Mouse (Mus musculus) G1E (cell line): ENCODE results near the gene Gm11985. TPM values are rescaled to one million over a fixed set of nuclear protein-coding genes. Genes with fewer than 3 reads are reported as not detected.
A peak's percentile ranks its signal among the peaks of the same experiment; 100 is the strongest.

Experiments
- ATAC-seq: 2 replicates; pipeline ENCODE4 v1.8.0; 2016; ENCODE audit warnings: mild to moderate bottlenecking; ENCODE audit not compliant: insufficient number of reproducible peaks, poor library complexity, low FRiP score, severe bottlenecking; ENCODE audit errors: extremely low read depth
- DNase-seq: peaks from one replicate; pipeline ENCODE4 v3.0.0; 2012; ENCODE audit warnings: low spot score
- H3K27me3 ChIP-seq: 2 replicates; pipeline ENCODE4 v1.6.1; 2012; ENCODE audit warnings: mild to moderate bottlenecking, low read length, inconsistent platforms; ENCODE audit not compliant: insufficient read depth
- H3K36me3 ChIP-seq: replicated peaks from 2 replicates; pipeline ENCODE3; 2012; ENCODE audit warnings: mild to moderate bottlenecking, inconsistent platforms
- H3K4me1 ChIP-seq: 2 replicates; pipeline ENCODE4 v1.6.1; 2012; ENCODE audit warnings: low read depth, low read length, inconsistent platforms, mixed read lengths; ENCODE audit not compliant: insufficient read depth
- H3K4me3 ChIP-seq: 2 replicates; pipeline ENCODE4 v1.5.1; 2012; ENCODE audit warnings: low read depth, mild to moderate bottlenecking, inconsistent platforms, low read length, moderate library complexity, mixed read lengths
- H3K9me3 ChIP-seq: replicated peaks from 2 replicates; pipeline ENCODE4 v1.6.1; 2012; ENCODE audit warnings: inconsistent platforms
- CTCF ChIP-seq: IDR thresholded peaks from 2 replicates; pipeline ENCODE4 v1.5.1; 2012; ENCODE audit warnings: low read depth, low read length, inconsistent platforms, mixed read lengths
- GATA1 ChIP-seq: IDR thresholded peaks from 2 replicates; pipeline ENCODE4 v1.6.1; 2012; ENCODE audit warnings: borderline replicate concordance, low read length, inconsistent platforms, mixed read lengths
- GATA2 ChIP-seq: IDR thresholded peaks from 2 replicates; pipeline ENCODE4 v1.6.1; 2012; ENCODE audit warnings: low read depth, low read length, inconsistent platforms, borderline replicate concordance
- POLR2AphosphoS5 ChIP-seq: IDR thresholded peaks from 2 replicates; pipeline ENCODE4 v1.6.1; 2012; ENCODE audit warnings: low read depth, low read length, inconsistent platforms; ENCODE audit not compliant: insufficient replicate concordance
- TAL1 ChIP-seq: conservative IDR thresholded peaks from 2 replicates; pipeline ENCODE4 v1.6.1; 2012; ENCODE audit warnings: low read depth, low read length, inconsistent platforms, mixed read lengths
- polyA plus RNA-seq: library from polyadenylated mRNA; stranded (reverse); fragments of >175 nt; gene quantifications from 2 replicates; pipeline ENCODE4 v1.2.3, GENCODE M21; 2012
- total RNA-seq, 2 experiments: library from RNA; stranded (forward) in 1 of 2; stranded (reverse) in 1 of 2; fragments of 200-1000 nt in 1 of 2; fragments of >200 nt in 1 of 2; fragmentation: Nextera tagmentation in 1 of 2; gene quantifications; 2 replicates each; pipeline ENCODE4 v1.2.3; 2014 to 2017

Gm11985 gene
- total and polyA plus RNA-seq, 3 experiments, result 0.11 TPM; not detected in 2

- TF ChIP-seq CTCF, result no peak
- no peak for TF ChIP-seq TAL1
- Histone ChIP-seq H3K27me3 (no peaks in the 10 kb centered on the region), H3K36me3 (no peaks in the 10 kb centered on the region), H3K9me3 (peaks cover 17% of the 10 kb centered on the region), H3K4me3 (no peak overlapping the region), H3K4me1 (no peaks in the 10 kb centered on the region)
- no peak for ATAC-seq
- no peak for DNase-seq
These were observed 25.9 kb upstream of the Gm11985 start for GRCm38 (mm10) chr11:7214342-7214660.

- no peak for ATAC-seq
- Histone ChIP-seq H3K9me3 (peaks cover 21% of the 10 kb centered on the region), H3K4me3 (no peak within 1 kb of the TSS; the same call in 1 of the 2 replicates), H3K4me1 (no peaks in the 10 kb centered on the region), H3K36me3 (no peaks in the 10 kb centered on the region), H3K27me3 (no peaks in the 10 kb centered on the region)
- no peak for DNase-seq
- TF ChIP-seq GATA2 (no peak), POLR2AphosphoS5 (no peak), CTCF (no peak), GATA1 (no peak), TAL1 (no peak)
These were observed 25.4 kb upstream of the Gm11985 start, which contains the start of gene Igfbp3 for GRCm38 (mm10) chr11:7213501-7214341. Gene Igfbp3, minus strand, starts transcription at chr11:7213923.

GRCm38 (mm10) chr11:7213161-7213500, 24.8 kb upstream of the Gm11985 start:
- TF ChIP-seq POLR2AphosphoS5 (no peak), GATA1 (no peak), TAL1 (no peak), GATA2 (no peak), CTCF (no peak)
- DNase-seq (no peak), ATAC-seq (no peak)
- Histone ChIP-seq H3K4me3 (no peak overlapping the region; the same call in 1 of the 2 replicates), H3K4me1 (no peaks in the 10 kb centered on the region), H3K27me3 (no peaks in the 10 kb centered on the region), H3K9me3 (peaks cover 23% of the 10 kb centered on the region), H3K36me3 (no peaks in the 10 kb centered on the region)

- no peak overlapping the region for H3K4me3 ChIP-seq
- DNase-seq, result no peak
- H3K4me1 ChIP-seq, result no peaks in the 10 kb centered on the region
- no peak for ATAC-seq
- H3K27me3 ChIP-seq, result no peaks in the 10 kb centered on the region
- TF ChIP-seq TAL1 (no peak), GATA2 (no peak), CTCF (no peak), POLR2AphosphoS5 (no peak), GATA1 (no peak)
- no peaks in the 10 kb centered on the region for H3K36me3 ChIP-seq
- H3K9me3 ChIP-seq, result peaks cover 24% of the 10 kb centered on the region
These were observed 23.9 kb upstream of the Gm11985 start for GRCm38 (mm10) chr11:7212126-7212798.

GRCm38 (mm10) chr11:7211211-7211610, 22.8 kb upstream of the Gm11985 start:
- Histone ChIP-seq H3K27me3 (no peaks in the 10 kb centered on the region), H3K4me1 (no peaks in the 10 kb centered on the region), H3K4me3 (no peak overlapping the region), H3K36me3 (no peaks in the 10 kb centered on the region), H3K9me3 (peaks cover 24% of the 10 kb centered on the region)
- ATAC-seq, result no peak
- DNase-seq, result no peak
- TF ChIP-seq CTCF, result no peak
- no peak for TF ChIP-seq POLR2AphosphoS5
- no peak for TF ChIP-seq GATA2
- TF ChIP-seq GATA1, result no peak
- TF ChIP-seq TAL1, result no peak

GRCm38 (mm10) chr11:7210343-7210742, 22.0 kb upstream of the Gm11985 start:
- H3K4me3 ChIP-seq, result no peak overlapping the region
- peaks cover 25% of the 10 kb centered on the region for H3K9me3 ChIP-seq
- H3K4me1 ChIP-seq, result no peaks in the 10 kb centered on the region
- TF ChIP-seq GATA2, result no peak
- TF ChIP-seq TAL1, result no peak
- TF ChIP-seq POLR2AphosphoS5, result no peak
- 0 out of 2 replicates have a peak, but pooled peaks have one; percentile 17 for TF ChIP-seq CTCF
- no peaks in the 10 kb centered on the region for H3K27me3 ChIP-seq
- ATAC-seq (no peak), DNase-seq (no peak)
- no peaks in the 10 kb centered on the region for H3K36me3 ChIP-seq
